Mouse (Mus musculus): ENCODE measurements around the gene Gk5. TPM values are rescaled to one million over a fixed set of nuclear protein-coding genes. Genes with fewer than 3 reads are reported as not detected.

Gene Gk5
- polyA plus RNA-seq, 1 experiment from 2014 or later = 3.5 TPM

DNA sequence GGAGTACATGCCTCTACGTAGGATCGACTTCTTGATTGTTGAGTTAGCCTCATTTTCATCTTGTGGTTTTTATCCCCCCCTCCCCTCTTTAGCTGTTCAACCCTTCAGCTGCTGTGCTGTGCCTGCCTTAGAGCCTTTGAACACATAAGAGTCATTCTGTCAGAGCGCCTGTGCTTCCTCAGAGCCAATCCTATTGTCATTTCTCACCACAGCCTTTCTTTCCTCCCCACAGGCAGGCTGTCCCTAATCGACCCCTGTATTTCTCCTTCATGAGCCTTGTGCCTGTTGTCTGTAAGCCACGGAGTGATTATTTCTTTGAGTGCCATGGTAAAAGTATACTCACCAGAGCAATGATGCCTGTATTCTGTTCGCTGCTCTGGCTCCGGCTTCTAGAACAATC is 16.3 kb downstream of the Gk5 start:
- WGBS = 68% methylated on average over 7 of the region's 7 CpGs
- Histone ChIP-seq H3K4me3 (ENCODE audit: low read depth, low read length) (no peak overlapping the region), H3K9ac (ENCODE audit: low read depth, low read length) (no peak overlapping the region), H3K4me2 (replicated peaks; ENCODE audit: low read depth, low read length) (no peak overlapping the region), H3K9me3 (ENCODE audit: control insufficient read depth, low read length) (no peaks in the 10 kb centered on the region), H3K27me3 (ENCODE audit: control insufficient read depth, insufficient read depth, low read length) (no peaks in the 10 kb centered on the region), H3K4me1 (replicated peaks; ENCODE audit: control insufficient read depth, insufficient read depth, low read length) (no peaks in the 10 kb centered on the region), H3K36me3 (ENCODE audit: control insufficient read depth, insufficient read depth, low read length) (no peaks in the 10 kb centered on the region), H3K27ac (ENCODE audit: low read depth, low read length) (no peak overlapping the region)
- ATAC-seq (ENCODE audit: low FRiP score) (no peak), DNase-seq (ENCODE audit: low spot score) (no peak)

DNA sequence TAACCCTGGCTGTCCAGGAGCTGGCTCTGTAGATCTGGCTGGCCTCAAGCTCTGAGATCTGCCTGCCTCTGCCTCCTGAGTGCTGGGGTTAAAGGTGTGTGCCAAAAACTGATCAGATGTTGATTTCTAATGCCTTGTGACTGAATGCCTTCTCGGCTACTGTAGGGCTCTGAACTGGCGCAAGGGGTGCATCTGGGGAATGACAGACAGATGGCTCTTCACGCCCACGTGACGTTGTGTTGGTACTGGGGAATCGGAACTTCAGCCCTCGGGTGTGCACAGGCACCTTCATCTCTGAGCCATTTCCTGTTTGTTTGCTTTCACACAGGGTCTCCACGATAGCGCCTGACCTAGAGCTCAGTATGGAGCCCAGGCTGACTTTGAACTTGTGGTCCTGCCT is 19.8 kb downstream of the Gk5 start:
- WGBS = 90% methylated on average over 9 of the region's 9 CpGs
- ATAC-seq (ENCODE audit: low FRiP score) (no peak), DNase-seq (ENCODE audit: low spot score) (no peak)
- Histone ChIP-seq H3K9ac (ENCODE audit: low read depth, low read length) (no peak overlapping the region), H3K4me2 (replicated peaks; ENCODE audit: low read depth, low read length) (no peak overlapping the region), H3K4me1 (replicated peaks; ENCODE audit: control insufficient read depth, insufficient read depth, low read length) (no peaks in the 10 kb centered on the region), H3K36me3 (ENCODE audit: control insufficient read depth, insufficient read depth, low read length) (no peaks in the 10 kb centered on the region), H3K9me3 (ENCODE audit: control insufficient read depth, low read length) (no peaks in the 10 kb centered on the region), H3K27me3 (ENCODE audit: control insufficient read depth, insufficient read depth, low read length) (no peaks in the 10 kb centered on the region), H3K27ac (ENCODE audit: low read depth, low read length) (no peak overlapping the region), H3K4me3 (ENCODE audit: low read depth, low read length) (no peak overlapping the region)

DNA sequence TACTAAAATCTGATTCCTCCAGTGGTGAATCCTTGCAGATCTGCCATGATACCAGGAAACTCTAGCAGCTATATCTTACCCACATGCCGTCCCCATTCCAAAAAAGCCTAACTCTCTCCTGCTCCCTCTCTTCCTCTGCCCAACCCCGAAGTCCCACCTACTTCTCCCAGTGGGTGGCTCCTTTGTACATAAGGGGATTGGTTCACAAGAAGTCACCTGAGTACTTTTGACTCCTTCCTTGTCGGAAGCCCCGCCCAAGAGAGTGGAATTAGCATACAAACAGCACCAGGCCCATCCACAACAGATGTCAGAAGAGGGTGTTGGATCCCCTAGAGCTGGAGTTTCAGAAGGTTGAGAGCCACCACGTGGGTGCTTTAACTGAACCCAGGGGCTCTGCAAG is 20.7 kb downstream of the Gk5 start:
- 45% methylated on average over 5 of the region's 5 CpGs for WGBS
- Histone ChIP-seq H3K4me2 (replicated peaks; ENCODE audit: low read depth, low read length) (no peak overlapping the region), H3K4me3 (ENCODE audit: low read depth, low read length) (no peak overlapping the region), H3K9me3 (ENCODE audit: control insufficient read depth, low read length) (no peaks in the 10 kb centered on the region), H3K36me3 (ENCODE audit: control insufficient read depth, insufficient read depth, low read length) (no peaks in the 10 kb centered on the region), H3K27ac (ENCODE audit: low read depth, low read length) (no peak overlapping the region), H3K4me1 (replicated peaks; ENCODE audit: control insufficient read depth, insufficient read depth, low read length) (no peaks in the 10 kb centered on the region), H3K9ac (ENCODE audit: low read depth, low read length) (no peak overlapping the region), H3K27me3 (ENCODE audit: control insufficient read depth, insufficient read depth, low read length) (no peaks in the 10 kb centered on the region)
- ATAC-seq (ENCODE audit: low FRiP score) (no peak), DNase-seq (ENCODE audit: low spot score) (no peak)

DNA sequence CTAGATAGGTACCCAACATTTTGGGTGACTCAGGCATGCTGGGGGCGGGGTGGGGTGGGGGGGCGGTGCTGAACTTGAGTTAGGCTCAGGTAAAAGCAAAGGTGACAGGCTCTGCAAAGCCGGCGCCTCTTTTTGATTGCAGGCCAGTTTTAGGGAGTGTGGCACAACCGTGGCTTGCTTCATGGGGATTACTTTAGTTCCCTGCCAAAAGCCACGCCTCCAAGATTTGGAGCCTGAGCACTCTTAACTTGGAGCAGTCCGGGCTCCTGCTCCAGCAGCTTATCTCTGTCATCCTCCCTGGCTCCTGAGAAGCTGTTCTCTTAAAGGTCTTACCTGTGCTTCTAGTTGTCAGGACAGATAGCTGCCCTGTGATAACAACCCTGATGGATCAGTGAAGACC is 21.8 kb downstream of the Gk5 start:
- H3K27ac ChIP-seq (ENCODE audit: low read depth, low read length) = no peak overlapping the region
- WGBS = 72% methylated on average over 7 of the region's 7 CpGs
- no peaks in the 10 kb centered on the region for H3K4me1 ChIP-seq (replicated peaks; ENCODE audit: control insufficient read depth, insufficient read depth, low read length)
- no peaks in the 10 kb centered on the region for H3K9me3 ChIP-seq (ENCODE audit: control insufficient read depth, low read length)
- H3K9ac ChIP-seq (ENCODE audit: low read depth, low read length) = no peak overlapping the region
- H3K4me3 ChIP-seq (ENCODE audit: low read depth, low read length) = no peak overlapping the region
- ATAC-seq (ENCODE audit: low FRiP score) (no peak), DNase-seq (ENCODE audit: low spot score) (no peak)
- no peak overlapping the region for H3K4me2 ChIP-seq (replicated peaks; ENCODE audit: low read depth, low read length)
- H3K27me3 ChIP-seq (ENCODE audit: control insufficient read depth, insufficient read depth, low read length) = no peaks in the 10 kb centered on the region
- no peaks in the 10 kb centered on the region for H3K36me3 ChIP-seq (ENCODE audit: control insufficient read depth, insufficient read depth, low read length)

DNA sequence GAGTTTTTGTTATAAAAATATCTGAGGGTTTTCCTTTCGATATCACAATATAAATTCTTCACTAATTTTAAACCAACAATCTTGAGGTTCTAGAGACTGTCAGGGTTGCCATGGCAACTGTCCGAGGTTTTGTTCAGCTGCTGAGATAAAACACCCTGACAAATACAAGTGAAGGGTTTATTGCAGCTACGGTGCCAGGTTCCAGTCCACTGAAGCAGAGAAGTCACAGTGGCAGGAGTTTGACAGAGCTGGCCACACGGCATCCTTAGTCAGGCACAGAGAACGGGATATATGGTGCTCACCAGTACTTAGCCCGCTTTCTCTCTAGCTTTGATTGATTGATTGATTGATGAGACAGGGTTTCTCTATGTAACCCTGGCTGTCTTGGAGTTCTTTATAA is 23.3 kb downstream of the Gk5 start:
- no peak overlapping the region for H3K4me2 ChIP-seq (replicated peaks; ENCODE audit: low read depth, low read length)
- H3K4me1 ChIP-seq (replicated peaks; ENCODE audit: control insufficient read depth, insufficient read depth, low read length) = no peaks in the 10 kb centered on the region
- no peaks in the 10 kb centered on the region for H3K9me3 ChIP-seq (ENCODE audit: control insufficient read depth, low read length)
- H3K36me3 ChIP-seq (ENCODE audit: control insufficient read depth, insufficient read depth, low read length) = no peaks in the 10 kb centered on the region
- no peaks in the 10 kb centered on the region for H3K27me3 ChIP-seq (ENCODE audit: control insufficient read depth, insufficient read depth, low read length)
- DNase-seq (ENCODE audit: low spot score) = no peak
- WGBS = 65% methylated on average over 6 of the region's 6 CpGs
- H3K9ac ChIP-seq (ENCODE audit: low read depth, low read length) = no peak overlapping the region
- no peak overlapping the region for H3K27ac ChIP-seq (ENCODE audit: low read depth, low read length)
- H3K4me3 ChIP-seq (ENCODE audit: low read depth, low read length) = no peak overlapping the region
- ATAC-seq (ENCODE audit: low FRiP score) = no peak

DNA sequence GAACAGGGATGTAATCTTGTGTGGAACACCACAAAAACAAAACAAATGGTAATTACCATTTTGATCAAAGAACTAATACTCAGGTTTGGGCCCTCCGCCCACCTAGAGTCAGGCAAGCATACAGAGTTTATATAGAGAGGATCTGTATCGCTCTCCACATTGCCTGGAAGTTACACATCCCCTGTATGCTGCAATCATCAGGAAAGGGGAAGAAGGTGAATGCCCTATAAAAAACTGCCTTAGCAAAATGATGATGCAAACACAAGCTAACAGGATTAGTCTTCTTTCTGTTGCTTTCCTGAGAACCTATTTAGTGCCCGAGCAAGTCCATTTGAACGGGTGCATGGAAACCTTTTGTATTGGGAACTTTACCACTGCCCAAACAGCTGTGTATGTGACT is 24.5 kb downstream of the Gk5 start:
- H3K36me3 ChIP-seq (ENCODE audit: control insufficient read depth, insufficient read depth, low read length) = no peaks in the 10 kb centered on the region
- H3K4me1 ChIP-seq (replicated peaks; ENCODE audit: control insufficient read depth, insufficient read depth, low read length) = no peaks in the 10 kb centered on the region
- no peak overlapping the region for H3K27ac ChIP-seq (ENCODE audit: low read depth, low read length)
- H3K4me3 ChIP-seq (ENCODE audit: low read depth, low read length) = no peak overlapping the region
- no peaks in the 10 kb centered on the region for H3K27me3 ChIP-seq (ENCODE audit: control insufficient read depth, insufficient read depth, low read length)
- no peak for ATAC-seq (ENCODE audit: low FRiP score)
- 95% methylated on average over 4 of the region's 4 CpGs for WGBS
- H3K4me2 ChIP-seq (replicated peaks; ENCODE audit: low read depth, low read length) = no peak overlapping the region
- no peak for DNase-seq (ENCODE audit: low spot score)
- H3K9me3 ChIP-seq (ENCODE audit: control insufficient read depth, low read length) = no peaks in the 10 kb centered on the region
- H3K9ac ChIP-seq (ENCODE audit: low read depth, low read length) = no peak overlapping the region

DNA sequence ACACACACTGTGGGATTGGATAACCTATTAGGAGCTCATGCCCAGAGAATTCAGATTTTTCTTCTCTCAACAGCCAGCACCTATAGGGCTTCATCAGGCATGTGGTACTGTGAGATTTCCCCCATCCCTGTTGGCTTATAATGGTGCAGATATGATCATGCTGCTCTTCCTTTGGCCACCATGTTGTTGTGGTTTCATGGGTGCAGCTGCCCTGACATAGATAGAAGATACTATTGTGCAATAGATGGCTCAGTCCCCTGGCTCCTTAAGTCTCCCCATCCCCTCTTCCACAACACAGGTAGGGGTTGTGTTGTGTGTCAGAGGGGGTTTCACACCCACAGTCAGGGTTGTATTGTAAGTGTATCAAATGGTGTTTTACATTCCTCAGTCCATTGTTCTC is 25.7 kb downstream of the Gk5 start:
- Histone ChIP-seq H3K27me3 (ENCODE audit: control insufficient read depth, insufficient read depth, low read length) (no peaks in the 10 kb centered on the region), H3K9ac (ENCODE audit: low read depth, low read length) (no peak overlapping the region), H3K4me1 (replicated peaks; ENCODE audit: control insufficient read depth, insufficient read depth, low read length) (no peaks in the 10 kb centered on the region), H3K4me3 (ENCODE audit: low read depth, low read length) (no peak overlapping the region), H3K4me2 (replicated peaks; ENCODE audit: low read depth, low read length) (no peak overlapping the region), H3K36me3 (ENCODE audit: control insufficient read depth, insufficient read depth, low read length) (no peaks in the 10 kb centered on the region), H3K9me3 (ENCODE audit: control insufficient read depth, low read length) (no peaks in the 10 kb centered on the region), H3K27ac (ENCODE audit: low read depth, low read length) (no peak overlapping the region)
- DNase-seq (ENCODE audit: low spot score) = no peak
- no peak for ATAC-seq (ENCODE audit: low FRiP score)

DNA sequence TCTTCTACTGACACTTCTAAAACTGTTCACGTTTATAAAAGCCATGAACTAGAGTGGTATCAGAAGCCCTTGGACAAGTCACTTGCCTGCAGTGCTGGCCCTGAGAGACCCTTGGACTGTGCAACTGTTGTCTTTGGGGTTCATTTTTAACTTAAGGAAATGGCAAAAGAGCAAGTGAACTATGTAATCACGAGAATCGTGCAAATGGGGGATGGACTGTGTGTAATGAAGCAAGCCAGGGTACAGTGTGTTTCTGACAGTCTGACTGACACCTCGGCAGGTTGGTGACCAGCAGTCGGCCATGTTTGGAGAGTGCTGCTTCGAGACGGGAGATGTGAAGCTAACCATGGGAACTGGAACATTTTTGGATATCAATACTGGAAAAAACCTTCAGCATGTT is 33.6 kb downstream of the Gk5 start:
- DNase-seq (ENCODE audit: low spot score) (no peak), ATAC-seq (ENCODE audit: low FRiP score) (no peak)
- H3K4me2 ChIP-seq (replicated peaks; ENCODE audit: low read depth, low read length) = no peak overlapping the region
- no peak overlapping the region for H3K4me3 ChIP-seq (ENCODE audit: low read depth, low read length)
- H3K27ac ChIP-seq (ENCODE audit: low read depth, low read length) = no peak overlapping the region
- 90% methylated on average over 7 of the region's 7 CpGs for WGBS
- H3K9me3 ChIP-seq (ENCODE audit: control insufficient read depth, low read length) = no peaks in the 10 kb centered on the region
- H3K27me3 ChIP-seq (ENCODE audit: control insufficient read depth, insufficient read depth, low read length) = no peaks in the 10 kb centered on the region
- H3K9ac ChIP-seq (ENCODE audit: low read depth, low read length) = no peak overlapping the region
- H3K36me3 ChIP-seq (ENCODE audit: control insufficient read depth, insufficient read depth, low read length) = no peaks in the 10 kb centered on the region
- H3K4me1 ChIP-seq (replicated peaks; ENCODE audit: control insufficient read depth, insufficient read depth, low read length) = no peaks in the 10 kb centered on the region

DNA sequence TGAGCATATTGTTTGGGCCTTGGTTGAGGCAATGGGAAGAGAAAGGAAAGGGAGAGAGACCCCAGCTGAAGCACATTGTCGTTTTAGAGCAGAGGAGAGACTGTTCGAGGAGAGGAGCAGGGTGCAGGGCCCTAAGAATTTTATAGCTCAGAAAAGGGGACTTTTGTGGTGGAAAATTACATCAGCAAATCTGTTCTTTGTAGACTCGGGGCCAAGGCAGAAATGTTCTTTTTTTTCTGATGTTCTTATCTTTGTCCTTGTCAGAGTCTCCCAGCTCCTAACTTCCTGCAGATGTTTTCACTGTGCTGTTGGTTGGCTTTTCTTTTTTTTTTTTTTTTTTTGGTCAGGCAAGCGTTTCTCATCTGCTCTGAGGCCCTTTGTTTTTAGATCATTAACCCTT is 39.3 kb downstream of the Gk5 start:
- Histone ChIP-seq H3K4me1 (replicated peaks; ENCODE audit: control insufficient read depth, insufficient read depth, low read length) (no peaks in the 10 kb centered on the region), H3K27me3 (ENCODE audit: control insufficient read depth, insufficient read depth, low read length) (no peaks in the 10 kb centered on the region), H3K36me3 (ENCODE audit: control insufficient read depth, insufficient read depth, low read length) (no peaks in the 10 kb centered on the region), H3K4me3 (ENCODE audit: low read depth, low read length) (no peak overlapping the region), H3K9ac (ENCODE audit: low read depth, low read length) (no peak overlapping the region), H3K9me3 (ENCODE audit: control insufficient read depth, low read length) (no peaks in the 10 kb centered on the region), H3K27ac (ENCODE audit: low read depth, low read length) (no peak overlapping the region), H3K4me2 (replicated peaks; ENCODE audit: low read depth, low read length) (no peak overlapping the region)
- DNase-seq (ENCODE audit: low spot score) (no peak), ATAC-seq (ENCODE audit: low FRiP score) (no peak)
- 51% methylated on average over 4 of the region's 4 CpGs for WGBS
